Mouse (Mus musculus): ENCODE data around the gene Spin2c. TPM values are rescaled to one million over a fixed set of nuclear protein-coding genes. Genes with fewer than 3 reads are reported as not detected.

The Spin2c gene
- polyA plus RNA-seq (2015; fragmentation: Nextera tagmentation; extraction: Ambion mirVana) = 13.5 and 15.2 TPM in 2 replicates

DNA sequence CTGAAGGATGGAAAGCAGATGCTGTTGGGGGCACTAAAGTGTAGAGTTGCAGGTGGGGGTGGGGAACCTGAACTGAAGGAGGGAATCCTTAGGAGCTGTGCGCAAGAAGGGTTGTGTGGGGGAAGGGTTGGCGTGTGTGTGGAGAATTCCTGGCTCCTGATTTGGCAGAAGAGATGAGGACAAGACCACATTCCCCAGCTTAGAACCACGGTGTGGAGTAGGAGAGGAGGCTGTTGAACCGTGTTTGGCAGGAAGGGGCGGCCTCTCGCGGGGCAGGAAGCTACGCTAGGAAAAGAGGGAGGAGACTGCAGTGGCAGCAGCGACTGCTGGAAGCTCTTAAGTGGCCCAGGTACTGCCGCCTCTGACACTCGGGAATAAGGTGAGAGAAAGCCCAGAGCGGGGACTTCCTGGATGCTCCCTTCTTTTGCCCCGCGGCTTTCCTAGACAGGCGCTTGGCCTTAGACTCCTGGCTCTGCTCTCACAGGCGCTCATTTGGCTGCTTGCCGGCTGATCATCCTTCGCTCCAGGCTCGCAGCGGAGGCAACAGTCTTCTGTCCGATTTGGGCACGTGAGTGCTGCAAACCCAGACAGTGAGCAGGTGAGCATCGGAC, at the start of gene Spin2c:
Gene Spin2c (plus strand): TSS at position 275 of the 611 bp plus-strand sequence.
- no peaks in the 10 kb centered on the region for H3K9me3 ChIP-seq (ENCODE audit: control insufficient read depth, low read length)
- H3K27ac ChIP-seq (ENCODE audit: low read length) = 0 out of 2 replicates have a peak within 1 kb of the TSS, but pooled peaks have one; percentile 34
- peak; percentile 94 for ATAC-seq (ENCODE audit: low read depth)
- H3K4me2 ChIP-seq (ENCODE audit: low read depth, low read length) = peak within 1 kb of the TSS; percentile 44
- H3K9ac ChIP-seq (ENCODE audit: low read length) = peak within 1 kb of the TSS; percentile 67
- 8% methylated on average over 20 of the region's 23 CpGs for WGBS
- no peaks in the 10 kb centered on the region for H3K36me3 ChIP-seq (ENCODE audit: control insufficient read depth, insufficient read depth, low read length)
- peak within 1 kb of the TSS; percentile 58 for H3K4me3 ChIP-seq (ENCODE audit: low read length)
- no peaks in the 10 kb centered on the region for H3K27me3 ChIP-seq (ENCODE audit: control insufficient read depth, insufficient read depth, low read depth, low read length)
- H3K4me1 ChIP-seq (replicated peaks; ENCODE audit: control insufficient read depth, insufficient read depth, low read length) = no peaks in the 10 kb centered on the region

DNA sequence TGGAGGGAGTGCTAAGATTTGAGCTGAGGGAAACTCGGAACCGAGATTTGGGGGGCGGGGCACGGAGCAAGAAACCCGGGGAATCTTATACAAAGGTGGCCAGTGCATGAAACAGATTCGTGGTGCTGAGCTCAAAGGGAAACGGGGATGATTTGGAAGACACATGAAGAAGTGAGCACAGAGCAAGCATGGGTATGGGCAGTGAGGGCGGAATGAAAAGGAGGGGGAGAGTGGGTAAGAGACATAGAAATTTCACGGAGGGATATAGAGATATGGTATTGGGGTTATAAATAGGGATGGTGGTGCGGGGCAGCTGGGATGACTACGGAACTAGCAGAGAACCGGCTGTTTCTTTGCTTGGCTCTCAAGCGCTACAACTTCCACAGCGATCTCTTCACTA, 581 bp downstream of the Spin2c start:
- no peak; the same call in 1 of the 2 replicates for ATAC-seq (ENCODE audit: low read depth)
- no peaks in the 10 kb centered on the region for H3K27me3 ChIP-seq (ENCODE audit: control insufficient read depth, insufficient read depth, low read depth, low read length)
- no peaks in the 10 kb centered on the region for H3K4me1 ChIP-seq (replicated peaks; ENCODE audit: control insufficient read depth, insufficient read depth, low read length)
- H3K9ac ChIP-seq (ENCODE audit: low read length) = peak overlapping the region; percentile 67
- H3K4me2 ChIP-seq (ENCODE audit: low read depth, low read length) = peak overlapping the region; percentile 44
- no peak overlapping the region for H3K27ac ChIP-seq (ENCODE audit: low read length)
- no peaks in the 10 kb centered on the region for H3K9me3 ChIP-seq (ENCODE audit: control insufficient read depth, low read length)
- peak overlapping the region; percentile 58 for H3K4me3 ChIP-seq (ENCODE audit: low read length)
- WGBS = 14% methylated on average over 14 of the region's 14 CpGs
- H3K36me3 ChIP-seq (ENCODE audit: control insufficient read depth, insufficient read depth, low read length) = no peaks in the 10 kb centered on the region

Other genes with a start within 250 kb of the Spin2c start
- 11.3 and 11.4 TPM in 2 replicates for gene Kctd12b, start 135.8 kb upstream of the Spin2c start, polyA plus RNA-seq (2015; fragmentation: Nextera tagmentation; extraction: Ambion mirVana)
- gene Nbdy, start 108.6 kb upstream of the Spin2c start, polyA plus RNA-seq (2015; fragmentation: Nextera tagmentation; extraction: Ambion mirVana) = 109 and 123 TPM in 2 replicates
- gene Samt1, start 180.4 kb downstream of the Spin2c start, polyA plus RNA-seq (2015; fragmentation: Nextera tagmentation; extraction: Ambion mirVana) = not detected in 2 replicates
- not detected in 2 replicates for gene 4921511M17Rik, start 201.6 kb downstream of the Spin2c start, polyA plus RNA-seq (2015; fragmentation: Nextera tagmentation; extraction: Ambion mirVana)
- not detected in 2 replicates for gene Gm10057, start 222.8 kb downstream of the Spin2c start, polyA plus RNA-seq (2015; fragmentation: Nextera tagmentation; extraction: Ambion mirVana)

Measured in lung, embryonic 16.5 days (tissue).